Mouse (Mus musculus): ENCODE results near the gene 5330417C22Rik.

DNA sequence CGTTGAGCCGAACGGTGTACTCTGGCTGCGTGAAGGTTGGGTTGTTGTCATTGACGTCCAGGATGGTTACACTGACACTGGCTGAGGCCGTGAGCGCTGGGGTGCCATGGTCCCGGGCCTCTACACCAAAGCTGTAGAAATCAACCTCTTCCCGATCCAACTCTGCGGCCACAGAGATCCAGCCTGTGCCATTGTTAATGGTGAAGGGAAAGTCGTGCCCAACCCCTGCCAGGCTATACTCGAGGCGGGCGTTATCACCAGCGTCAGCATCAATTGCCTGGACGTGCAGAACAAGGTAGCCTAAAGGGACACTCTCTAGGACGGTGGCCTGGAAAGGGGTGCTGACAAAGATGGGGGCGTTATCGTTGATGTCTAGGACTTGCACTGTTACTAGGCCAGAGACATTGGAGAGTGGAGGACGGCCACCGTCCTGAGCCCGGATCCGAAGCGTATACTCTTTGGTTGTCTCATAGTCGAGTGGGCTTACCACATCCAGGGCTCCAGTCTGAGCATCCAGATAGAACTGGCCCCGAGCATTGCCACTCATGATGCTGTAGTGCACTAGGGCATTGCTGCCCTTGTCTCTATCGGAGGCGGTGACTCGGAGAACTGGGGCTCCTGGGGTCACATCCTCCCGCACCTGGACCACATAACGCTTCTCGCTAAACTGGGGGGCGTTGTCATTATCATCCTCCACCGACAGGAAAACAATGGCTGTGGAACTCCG, 122.5 kb downstream of the 5330417C22Rik start:
- TF ChIP-seq POLR2A (IDR thresholded peaks at IDR 0.05; ENCODE audit: extremely low read depth, insufficient read depth, low read length) (no peak), CTCF (IDR thresholded peaks at IDR 0.05; ENCODE audit: low read depth, low read length) (no peak)
